Mouse (Mus musculus) lung, postnatal 4 days (tissue): ENCODE measurements at regions not wholly inside any gene's neighbourhood (a gene's known extent, or its start where the extent isn't known, plus 50 kb on each side); places are given as distances from the start of the nearest gene placed in this dataset.

Experiments
- DNase-seq, 2 experiments: peaks; one replicate each; pipeline ENCODE4 v3.0.0; 2021

DNA sequence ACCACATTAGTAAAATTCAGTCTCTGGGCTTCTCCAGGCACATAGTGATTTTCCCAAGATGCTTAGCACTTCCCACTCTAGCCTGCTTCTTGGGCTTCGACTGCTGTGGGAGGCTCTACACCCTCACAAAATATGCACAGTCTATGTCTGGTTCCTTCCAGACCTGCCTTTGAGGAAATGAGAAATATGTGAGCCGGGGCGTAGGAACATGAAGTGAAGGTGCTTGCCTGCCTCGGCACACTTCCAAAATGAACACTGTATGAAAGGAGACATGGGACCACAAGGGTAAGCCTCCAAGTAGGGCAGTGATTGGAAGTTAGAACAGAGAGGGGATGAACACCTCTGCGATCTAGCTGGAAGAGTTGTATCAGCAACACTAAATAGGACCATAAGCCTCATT is 54.5 kb downstream of the Gm10260 start:
- no peak for DNase-seq

DNA sequence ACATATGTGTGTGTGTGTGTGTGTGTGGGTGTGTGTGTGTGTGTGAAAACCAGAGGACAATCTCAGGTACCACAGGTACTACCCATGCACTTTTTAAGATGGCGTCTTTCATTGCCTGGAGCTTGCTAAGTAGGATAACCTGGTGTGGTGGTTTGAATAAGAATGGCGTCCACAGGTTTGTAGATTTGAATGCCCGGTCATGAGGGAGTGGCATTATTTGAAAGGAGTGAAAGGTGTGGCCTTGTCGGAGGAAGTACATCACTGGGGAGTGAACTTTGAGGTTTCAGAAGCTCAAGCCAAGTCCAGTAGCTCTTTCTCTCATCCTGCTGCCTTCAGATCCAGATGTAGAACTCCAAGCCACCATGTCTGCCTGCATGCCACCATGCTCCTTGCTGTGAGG is 55.9 kb downstream of the Gm10260 start:
- no peak for DNase-seq

DNA sequence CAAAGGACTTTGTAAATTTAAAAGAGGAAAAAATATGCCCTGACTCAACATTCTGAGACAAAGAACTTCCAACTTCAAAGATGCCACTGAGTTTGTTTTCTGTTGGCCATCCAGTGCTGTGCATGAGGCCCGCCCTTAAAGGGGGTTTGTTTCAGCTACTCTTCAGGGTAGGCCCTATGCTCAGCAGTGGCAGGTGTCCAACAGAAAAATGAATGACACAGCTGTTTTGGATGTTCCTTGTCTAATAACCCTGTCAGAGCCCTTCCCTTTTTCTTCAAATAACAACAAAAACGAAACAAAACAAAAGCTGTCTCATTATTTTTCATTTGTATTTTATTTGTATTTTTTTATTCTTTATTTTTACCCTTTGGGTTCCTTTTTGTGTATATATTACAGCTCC is 61.5 kb downstream of the Gm10260 start:
- no peak for DNase-seq

DNA sequence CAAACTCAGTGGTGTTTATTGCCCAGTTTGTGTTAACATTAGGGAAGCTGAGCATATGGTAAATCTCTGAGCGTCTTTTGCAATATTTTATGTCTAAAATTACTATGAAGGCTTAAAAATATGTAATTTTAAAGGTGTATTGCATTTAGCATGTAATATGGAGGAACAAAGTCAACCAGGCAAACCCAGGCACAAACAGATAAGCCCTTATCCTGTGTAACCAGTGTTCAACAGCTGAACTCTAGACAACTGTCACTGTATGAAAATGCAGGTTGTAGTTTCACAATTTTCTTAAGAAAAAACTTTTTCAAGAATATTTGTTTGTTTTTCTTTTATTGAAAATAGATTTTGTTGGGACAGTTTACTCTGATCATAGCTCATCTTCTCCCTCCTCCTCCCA is 62.1 kb downstream of the Gm10260 start:
- DNase-seq, result no peak

DNA sequence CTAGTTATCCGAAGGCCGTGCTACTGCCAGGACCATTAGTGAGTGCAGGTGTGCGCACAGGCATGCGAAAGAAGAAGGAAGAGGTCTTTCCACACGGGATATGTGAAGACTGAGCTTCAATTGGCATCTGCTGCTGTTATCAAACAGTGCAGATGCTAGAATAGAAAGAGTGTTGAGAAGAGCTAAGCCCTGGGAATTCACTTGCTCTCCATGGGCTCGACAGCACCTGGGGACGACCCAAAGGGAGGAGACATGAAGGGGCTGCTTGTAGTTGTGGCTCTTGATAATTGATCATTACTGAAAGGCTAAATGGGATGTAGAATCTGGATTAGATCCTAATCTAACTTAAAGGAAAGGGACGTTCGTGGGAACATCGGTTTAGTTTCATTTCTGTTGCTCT is 63.2 kb downstream of the Gm10260 start:
- DNase-seq, result no peak

DNA sequence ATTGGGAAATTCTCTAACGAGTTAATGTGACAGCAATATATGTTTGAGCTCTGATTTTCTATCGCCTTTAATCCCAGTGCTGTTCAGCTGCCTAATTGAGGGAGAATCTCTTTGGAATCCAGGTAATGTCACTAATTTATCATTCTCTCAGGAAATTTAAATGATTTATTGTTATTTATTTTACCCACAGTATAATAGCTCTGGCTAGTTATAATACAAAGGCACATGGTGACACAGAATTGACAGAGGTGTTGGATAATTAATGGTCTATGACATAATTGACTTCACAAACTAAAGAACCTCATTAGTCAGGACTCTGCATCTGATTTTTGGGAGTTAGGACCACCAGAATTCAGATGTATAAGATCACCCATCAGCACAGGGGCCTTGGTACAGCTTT is 65.4 kb downstream of the Gm10260 start:
- DNase-seq, result no peak

DNA sequence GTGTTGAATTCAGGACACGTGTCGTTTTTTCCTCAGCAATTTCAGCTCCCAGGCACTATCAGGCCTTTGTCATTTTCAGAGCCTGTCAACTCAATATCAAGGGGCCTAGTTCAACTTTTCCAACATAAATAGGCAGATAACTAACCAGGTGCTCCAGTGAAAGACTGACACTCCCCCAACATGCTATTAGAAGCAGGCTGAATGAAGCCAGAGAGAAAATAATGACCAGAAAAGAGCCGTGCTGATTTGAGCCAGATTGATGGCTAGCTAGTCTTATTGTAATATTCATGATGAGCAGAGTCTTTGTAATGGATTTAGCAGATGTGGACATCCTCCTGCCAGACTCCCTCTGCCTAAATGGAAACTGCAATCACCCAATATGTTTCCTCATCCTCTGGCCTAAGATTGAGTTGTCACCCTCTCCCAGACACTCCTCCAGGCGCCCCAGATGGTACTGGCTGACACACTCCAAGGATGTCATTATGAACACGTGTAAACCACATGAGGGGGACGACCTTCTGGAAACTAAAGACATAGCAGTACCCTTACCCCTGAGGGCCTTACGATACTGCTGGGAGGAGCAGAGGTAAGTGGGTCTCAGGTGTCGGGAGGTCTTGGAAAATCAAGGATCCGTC is 66.0 kb downstream of the Gm10260 start:
- no peak for DNase-seq

DNA sequence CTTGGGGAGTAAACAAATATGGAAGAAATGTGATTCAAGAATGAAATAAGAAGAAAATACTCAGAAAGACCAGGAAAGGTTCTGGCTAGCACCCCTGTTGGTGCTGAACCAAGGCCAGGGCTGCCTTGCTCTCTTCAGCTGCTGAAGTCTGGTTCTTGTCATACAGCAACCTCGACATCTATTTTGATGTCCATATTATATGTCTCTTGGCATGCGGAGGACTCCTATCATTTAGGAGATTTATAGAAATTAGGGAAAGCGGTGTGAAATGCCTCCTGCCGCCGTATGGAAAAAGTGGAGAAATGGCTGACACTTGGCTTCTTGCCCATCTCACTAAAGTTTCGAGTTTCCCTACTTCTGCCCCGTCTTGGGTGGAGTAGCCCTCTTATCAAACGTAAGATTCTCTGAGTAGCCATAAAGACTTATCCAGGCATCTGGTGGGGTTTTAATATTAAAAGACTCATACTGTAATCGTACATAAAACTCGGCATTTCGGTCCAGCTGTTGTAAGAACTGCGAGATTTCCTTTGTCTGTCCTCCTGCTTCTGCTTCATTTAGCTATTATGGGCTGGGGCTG is 72.0 kb downstream of the Gm10260 start:
- no peak for DNase-seq

DNA sequence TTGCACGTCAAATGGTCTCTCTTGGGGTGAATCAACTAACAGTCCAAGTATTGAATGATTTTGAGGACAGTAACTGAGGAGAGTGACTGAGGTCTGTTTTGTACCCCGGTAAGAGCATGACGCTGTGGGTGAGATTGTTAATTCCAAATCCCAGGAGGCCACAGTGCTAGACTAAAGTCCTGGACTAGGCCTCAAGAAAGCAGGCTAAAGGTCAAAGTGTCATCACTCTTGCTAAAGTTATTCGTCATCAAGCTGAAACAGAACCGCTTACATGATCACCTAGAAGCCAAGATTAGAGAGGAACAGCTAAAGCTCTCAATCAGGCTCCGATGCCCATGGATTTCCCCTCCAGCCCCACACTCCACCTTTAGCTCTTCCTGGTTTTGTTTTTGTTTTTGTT is 76.6 kb downstream of the Gm10260 start:
- no peak for DNase-seq

DNA sequence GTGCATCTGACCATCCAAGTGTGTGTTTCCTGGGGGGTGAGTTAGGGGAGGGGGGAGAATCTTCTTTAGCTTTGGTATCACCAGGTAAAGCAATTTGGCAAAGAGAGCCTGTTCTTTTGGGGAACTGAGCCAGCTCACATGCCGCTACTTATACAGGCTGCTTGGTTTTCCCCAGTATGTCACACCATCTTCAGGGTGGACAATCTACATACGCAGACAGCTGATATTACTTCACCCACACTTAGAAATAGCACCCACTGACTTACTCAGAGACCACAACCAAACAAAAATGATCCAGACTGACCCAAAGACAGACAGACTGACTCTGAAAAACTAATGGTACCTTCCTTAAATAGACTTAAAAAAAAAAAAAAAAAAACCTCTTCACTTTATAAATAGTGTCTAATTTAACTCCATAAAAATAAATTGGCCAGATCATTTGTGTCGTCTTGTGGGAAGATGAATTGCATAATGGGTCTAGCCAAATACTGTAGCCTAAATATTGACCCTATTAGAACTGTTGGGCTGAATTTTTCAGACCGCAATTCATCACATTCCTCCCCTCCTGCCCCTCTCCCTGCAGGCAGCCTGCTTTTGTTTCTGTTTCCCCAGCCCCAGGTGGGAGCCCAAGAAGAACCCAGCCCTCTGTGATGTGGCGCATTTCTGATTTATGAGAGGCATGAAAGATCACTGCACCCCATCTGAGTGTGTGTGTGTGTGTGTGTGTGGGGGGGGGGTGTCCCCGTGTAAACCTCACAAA is 79.0 kb downstream of the Gm10260 start:
- no peak for DNase-seq

DNA sequence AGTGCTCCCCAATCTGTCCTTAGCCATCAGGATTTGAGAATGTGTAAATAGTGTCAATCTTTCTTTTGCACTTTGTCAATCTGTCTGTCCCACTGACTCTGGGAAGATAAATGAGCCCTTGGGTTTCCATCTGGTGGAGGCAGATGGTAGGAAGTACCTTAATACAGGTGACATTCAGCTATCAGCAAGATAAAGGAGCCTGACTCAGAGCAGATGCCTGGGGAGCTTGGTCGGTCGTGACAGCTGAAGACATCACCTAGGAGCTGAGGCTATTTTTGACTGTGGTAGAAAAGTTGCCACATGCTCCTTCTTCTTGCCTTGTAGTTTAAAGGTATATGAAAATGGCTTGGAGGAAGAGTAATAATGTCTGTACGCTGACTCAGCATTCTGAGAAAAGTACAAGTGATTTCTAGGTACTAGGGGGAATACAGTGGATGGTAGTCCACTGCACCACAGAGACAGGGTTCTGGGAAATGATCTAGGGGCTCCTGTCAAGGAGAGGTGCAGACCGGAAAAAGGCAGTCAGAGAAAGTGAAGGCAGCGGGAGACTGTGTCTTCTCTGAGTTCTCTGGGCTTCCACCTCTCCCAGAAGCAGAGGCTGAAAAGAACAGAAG is 80.0 kb downstream of the Gm10260 start:
- no peak for DNase-seq

DNA sequence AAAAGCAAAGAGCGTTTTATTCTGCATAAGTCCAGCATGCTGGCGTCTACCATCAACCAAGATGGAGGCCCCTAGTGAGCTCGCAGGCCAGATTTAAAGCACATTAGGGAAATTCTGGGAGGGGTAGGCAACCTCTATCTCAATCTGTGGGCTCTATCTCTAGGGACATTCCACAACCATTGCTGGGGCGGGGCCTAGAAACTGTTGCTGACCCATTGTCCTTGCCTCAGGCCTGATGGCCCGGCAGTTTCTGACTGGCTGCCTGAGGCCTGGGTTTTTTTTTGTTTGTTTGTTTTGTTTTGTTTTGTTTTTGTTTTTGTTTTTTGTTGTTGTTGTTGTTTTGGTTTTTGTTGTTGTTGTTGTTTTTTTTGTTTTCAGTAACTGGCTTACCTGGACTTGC is 81.4 kb downstream of the Gm10260 start:
- DNase-seq, result no peak

DNA sequence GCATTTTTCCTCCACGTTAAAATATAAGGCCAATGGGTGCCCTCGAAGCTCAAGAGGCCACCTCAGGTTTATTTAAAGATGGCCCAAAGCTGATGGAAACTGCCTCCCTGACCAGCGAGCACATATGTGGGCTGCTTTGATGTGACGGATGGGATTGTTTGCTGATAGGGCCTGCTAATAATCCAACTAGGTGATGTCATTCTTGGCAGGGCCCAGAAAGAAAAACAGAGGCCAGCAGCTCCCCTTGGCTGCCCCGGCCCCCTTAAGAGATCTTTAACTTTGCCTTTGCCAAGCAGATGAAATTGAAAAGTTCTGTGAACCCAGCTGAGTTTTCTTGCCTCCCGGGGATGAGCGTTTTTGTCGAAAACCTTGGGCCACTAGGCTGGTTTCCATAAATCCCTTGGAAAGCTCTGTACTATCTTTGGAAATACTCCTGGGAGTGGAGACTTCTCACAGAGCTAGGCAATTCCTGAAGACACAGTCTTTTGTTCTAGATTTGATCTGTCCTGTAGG is 83.8 kb downstream of the Gm10260 start:
- no peak for DNase-seq

DNA sequence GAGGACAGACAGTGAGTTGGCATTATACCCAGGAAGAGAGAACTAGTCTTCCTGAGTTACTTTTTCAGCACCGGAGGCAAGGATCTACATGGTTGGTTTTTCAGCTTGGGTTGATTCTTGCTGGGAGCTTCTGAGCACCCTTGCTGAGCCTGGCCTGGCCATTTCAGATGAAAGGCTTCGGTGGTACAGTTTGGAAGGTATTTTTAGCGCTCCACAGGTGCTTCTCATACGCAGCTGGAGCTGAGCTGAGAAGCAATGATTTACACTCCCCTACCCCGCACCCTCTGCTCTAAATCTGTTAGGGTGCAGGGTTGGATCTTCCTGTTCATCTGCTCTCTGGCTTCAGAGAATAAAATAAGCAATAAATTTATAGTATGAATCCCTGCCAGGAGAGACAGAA is 87.3 kb downstream of the Gm10260 start:
- no peak for DNase-seq

DNA sequence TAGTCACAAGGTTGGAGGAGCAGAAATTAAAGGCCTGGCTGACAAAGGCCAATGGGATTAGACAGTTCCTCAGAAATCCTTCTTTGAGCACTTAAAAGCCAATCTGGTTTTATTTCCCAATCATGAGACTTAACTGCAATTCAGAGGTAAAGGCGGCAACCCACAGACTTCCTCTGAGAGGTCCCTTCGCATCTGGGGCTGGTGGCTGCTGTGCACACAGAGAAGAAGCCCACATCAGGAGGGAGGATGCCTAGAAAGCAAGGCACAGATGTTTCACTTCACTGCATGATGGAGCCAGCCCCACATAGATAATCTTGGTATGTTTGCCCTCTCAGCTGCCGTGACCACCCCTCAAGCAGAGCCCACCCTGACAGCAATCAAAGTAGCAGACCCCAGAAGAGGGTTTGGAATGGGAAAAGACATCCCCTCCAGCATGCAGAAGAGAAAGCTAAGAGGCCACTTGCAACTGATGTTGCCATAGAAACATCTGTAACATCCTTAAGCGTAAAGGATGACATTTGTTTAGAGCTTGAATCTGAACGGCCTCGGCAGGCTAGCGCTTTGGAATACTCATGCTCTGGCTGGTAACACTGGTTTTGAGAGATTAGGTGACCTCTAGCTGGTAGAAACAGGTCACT is 88.3 kb downstream of the Gm10260 start:
- no peak for DNase-seq

DNA sequence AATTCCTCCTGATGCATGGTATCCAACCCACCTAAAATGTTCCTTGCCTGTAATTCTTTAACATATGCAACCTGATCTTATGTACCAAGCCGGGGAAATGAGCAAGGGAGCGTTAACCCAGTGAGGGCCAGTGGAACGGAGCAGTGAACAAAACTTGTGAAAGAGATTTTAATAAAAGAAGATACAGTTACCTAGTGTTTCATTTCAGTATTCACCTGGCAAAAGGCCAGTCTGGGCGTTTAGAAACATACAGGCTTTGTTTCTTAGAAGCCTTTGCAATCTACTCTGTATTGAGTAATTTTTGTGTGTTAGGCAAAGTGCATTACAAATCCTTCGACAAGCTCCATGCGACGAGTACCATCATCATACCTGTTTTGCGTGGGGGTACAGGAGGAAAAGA is 91.1 kb downstream of the Gm10260 start:
- DNase-seq, result no peak

DNA sequence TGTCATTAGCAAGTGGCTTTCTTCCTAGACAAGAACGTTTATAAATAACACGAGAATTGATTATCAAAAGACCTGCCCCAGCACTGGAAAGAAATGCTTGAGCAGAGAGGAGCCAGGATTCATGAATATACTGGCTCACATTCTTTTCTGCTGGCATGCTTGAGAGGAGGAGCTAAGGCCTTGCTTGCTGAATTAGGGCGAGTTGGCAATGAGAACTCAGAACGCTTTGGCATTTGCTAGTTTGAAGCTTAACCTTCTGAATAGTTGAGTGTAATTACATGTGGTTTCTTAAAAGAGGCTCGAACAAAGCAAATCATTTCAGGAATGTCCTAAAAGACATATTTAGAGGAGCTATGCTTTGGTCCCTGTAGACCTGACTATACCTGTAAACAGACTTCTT is 91.5 kb downstream of the Gm10260 start:
- DNase-seq, result no peak

DNA sequence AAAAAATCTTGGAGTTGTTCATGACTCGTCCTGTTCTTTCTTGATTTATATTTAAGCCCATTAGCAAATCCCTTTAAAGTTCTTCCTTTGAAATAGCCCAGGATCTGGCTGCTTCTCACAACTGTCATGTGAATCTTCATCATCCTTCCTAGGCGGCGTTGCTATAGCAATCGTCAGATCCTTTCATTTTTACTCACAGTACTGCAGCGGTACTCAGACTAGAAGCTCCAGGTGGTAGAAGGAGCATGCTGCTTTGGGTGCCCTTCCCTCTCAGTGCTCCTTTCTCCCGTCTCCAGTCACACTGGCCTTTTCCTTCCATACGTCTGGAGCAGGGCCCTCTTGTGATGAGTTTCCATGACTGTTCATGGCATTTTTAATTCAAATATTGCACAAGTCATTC is 93.1 kb downstream of the Gm10260 start:
- no peak for DNase-seq

DNA sequence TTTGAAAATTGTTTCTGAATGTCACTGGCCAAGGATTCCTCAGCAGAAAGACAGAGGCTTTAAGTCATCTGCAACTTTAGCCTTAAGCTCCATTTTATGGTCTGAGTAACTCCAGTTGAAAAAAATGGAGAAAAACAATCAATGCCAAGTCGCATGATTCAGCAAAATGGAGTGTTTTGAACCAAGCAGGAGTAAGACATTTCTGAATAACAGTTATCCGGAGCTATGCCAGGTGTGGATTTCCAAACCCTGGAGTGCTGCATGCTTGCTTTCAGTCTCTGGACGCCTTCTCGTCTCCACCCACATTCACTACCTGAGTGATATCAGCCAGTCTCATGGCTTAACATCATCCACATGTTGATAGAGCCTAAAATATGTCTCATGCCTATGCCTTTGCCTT is 93.7 kb downstream of the Gm10260 start:
- DNase-seq, result no peak

DNA sequence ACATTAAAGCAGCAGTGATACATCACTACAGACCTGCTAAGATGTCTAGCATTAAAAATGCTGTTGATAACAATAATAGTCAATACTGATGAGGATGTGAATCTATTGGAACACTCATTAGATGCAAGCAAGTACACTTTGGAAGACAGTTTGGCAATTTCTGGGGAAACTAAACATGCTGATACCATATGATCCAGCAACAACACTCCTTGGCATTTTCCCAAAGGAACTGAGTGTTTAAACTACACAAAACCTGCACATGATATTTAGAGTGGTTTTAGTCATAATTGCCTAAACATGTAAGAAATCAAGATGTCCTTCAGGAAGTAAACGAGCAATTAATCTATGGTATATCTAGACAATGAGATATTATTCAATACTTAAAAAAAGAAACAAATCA is 95.2 kb downstream of the Gm10260 start:
- no peak for DNase-seq

DNA sequence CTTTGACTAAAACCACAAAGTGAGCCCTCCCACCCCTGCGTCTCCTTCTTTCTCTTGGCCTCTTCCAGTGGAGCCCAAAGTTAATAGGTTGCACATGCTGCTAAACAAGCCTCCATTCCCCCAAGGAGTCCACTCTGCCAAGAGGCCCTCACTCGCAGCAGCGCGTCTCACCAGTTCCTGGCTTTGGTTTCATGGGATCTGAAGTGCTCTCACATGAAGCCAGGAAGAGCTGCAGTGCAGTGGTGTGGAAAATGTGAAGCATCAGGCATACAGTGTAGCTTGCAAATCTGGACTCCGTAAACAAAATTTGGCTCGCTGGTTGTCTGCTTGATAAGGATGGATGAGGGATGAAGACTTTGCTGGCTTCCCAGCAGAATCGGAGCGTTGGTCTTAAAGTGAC is 97.7 kb downstream of the Gm10260 start:
- DNase-seq, result peak; percentile 49 to 75

DNA sequence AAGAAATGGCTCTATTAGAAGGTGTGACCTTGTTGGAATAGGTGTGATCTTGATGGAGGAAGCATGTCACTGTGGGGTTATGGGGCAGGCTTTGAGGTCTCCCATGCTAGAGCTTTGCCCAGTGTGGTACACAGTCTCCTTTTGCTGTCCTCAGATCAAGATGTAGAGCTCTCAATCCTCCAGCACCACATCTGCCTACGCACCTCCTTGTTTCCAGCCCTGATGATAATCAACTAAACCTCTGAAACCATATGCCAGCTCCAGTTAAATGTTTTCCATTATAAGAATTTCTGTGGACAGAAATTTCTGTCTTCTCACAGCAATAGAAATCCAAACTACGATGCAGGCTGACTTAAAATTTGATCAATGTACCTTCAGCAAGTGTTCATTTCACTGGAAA is 103.8 kb downstream of the Gm10260 start:
- no peak for DNase-seq

DNA sequence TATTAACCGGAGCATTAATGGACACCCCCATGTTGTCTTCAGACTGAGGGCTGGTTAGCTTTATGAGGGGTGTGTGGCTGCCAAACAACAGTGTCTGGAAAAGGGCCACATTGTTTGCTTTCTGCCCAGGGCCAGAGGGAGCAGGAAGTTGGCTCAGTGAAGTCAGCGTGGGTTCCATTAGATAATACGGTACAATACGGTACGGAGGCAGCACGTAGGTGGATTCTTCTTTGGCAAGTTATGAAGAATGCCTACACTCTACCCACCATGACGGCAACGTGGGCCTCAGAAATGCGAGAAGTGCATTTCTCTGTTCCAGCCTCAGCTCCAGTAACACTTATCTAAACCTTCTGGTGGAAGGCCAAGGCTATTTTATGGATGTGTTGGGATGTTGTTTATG is 108.2 kb downstream of the Gm10260 start:
- DNase-seq, result no peak

DNA sequence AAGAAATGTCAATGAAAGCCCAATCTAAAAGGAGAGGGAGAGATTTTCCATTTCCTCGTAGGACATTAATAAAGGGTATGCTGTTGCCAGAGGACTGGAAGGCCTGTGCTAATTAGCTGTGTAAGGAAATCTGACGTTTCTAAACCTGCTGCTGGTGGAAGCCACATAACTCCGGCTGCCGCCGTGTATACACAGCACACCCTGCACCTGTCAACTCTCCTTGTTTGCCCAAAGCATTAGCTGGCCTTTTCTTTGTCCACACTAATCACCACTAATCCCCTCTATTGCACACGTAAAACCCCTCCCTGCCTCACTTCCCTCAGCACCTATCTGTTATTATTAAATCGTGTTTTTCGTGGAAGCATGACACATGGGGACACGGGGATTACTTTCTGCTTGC is 108.7 kb downstream of the Gm10260 start:
- DNase-seq, result no peak
